Mouse (Mus musculus) lung, embryonic 16.5 days (tissue): ENCODE measurements around the gene Sorcs3. TPM values are rescaled to one million over a fixed set of nuclear protein-coding genes. Genes with fewer than 3 reads are reported as not detected.

ENCODE experiments used
- ATAC-seq: fragments of 200-750 bp; cut with Nextera tagmentation; 2 replicates; pipeline ENCODE4 v1.8.0; 2017; ENCODE audit warnings: low read depth, mild to moderate bottlenecking, moderate library complexity
- H3K27ac ChIP-seq: fragments of 300-500 bp; sonication (generic); 2 replicates; pipeline ENCODE4 v1.5.1; 2014; ENCODE audit warnings: mild to moderate bottlenecking, control low read depth, low read length
- H3K27me3 ChIP-seq: fragments of 300-500 bp; sonication (generic); 2 replicates; pipeline ENCODE4 v1.6.1; 2014; ENCODE audit warnings: low read depth, low read length, mixed read lengths; ENCODE audit not compliant: control insufficient read depth, insufficient read depth
- H3K36me3 ChIP-seq: fragments of 300-500 bp; sonication (generic); 2 replicates; pipeline ENCODE4 v1.6.1; 2014; ENCODE audit warnings: low read length; ENCODE audit not compliant: control insufficient read depth, insufficient read depth
- H3K4me1 ChIP-seq: fragments of 300-500 bp; sonication (generic); replicated peaks from 2 replicates; pipeline ENCODE4 v1.6.1; 2014; ENCODE audit warnings: low read length, mixed read lengths; ENCODE audit not compliant: control insufficient read depth, insufficient read depth
- H3K4me2 ChIP-seq: fragments of 300-500 bp; sonication (generic); 2 replicates; pipeline ENCODE4 v1.6.1; 2014; ENCODE audit warnings: low read depth, low read length, control low read depth
- H3K4me3 ChIP-seq: fragments of 300-500 bp; sonication (generic); 2 replicates; pipeline ENCODE4 v1.5.1; 2014; ENCODE audit warnings: mild to moderate bottlenecking, low read length, control low read depth
- H3K9ac ChIP-seq: fragments of 300-500 bp; sonication (generic); 2 replicates; pipeline ENCODE4 v1.6.1; 2014; ENCODE audit warnings: low read length, control low read depth
- H3K9me3 ChIP-seq: fragments of 300-500 bp; sonication (generic); 2 replicates; pipeline ENCODE4 v1.6.1; 2016; ENCODE audit warnings: low read length; ENCODE audit not compliant: control insufficient read depth
- WGBS: fragments of 180-500 bp; shearing (Covaris S2); extraction: QIAGEN DNeasy Blood & Tissue Kit; methylation state at CpG from one replicate; pipeline ENCODE4 v1.1.7; 2014; 5-methylcytosine and 5-hydroxymethylcytosine counted together
- polyA plus RNA-seq: library from polyadenylated mRNA; unstranded; fragments of >200 nt; fragmentation: Nextera tagmentation; extraction: Ambion mirVana; gene quantifications from 2 replicates; pipeline ENCODE4 v1.2.1, GENCODE M21; 2015

Gene Sorcs3
- polyA plus RNA-seq, 1 experiment from 2014 or later: 0.20 TPM

GRCm38 (mm10) chr19:48404774-48405495 lies 199.1 kb downstream of the Sorcs3 start:
- Histone ChIP-seq H3K27me3 (no peaks in the 10 kb centered on the region), H3K4me3 (no peak overlapping the region), H3K9ac (no peak overlapping the region), H3K4me1 (no peaks in the 10 kb centered on the region), H3K27ac (no peak overlapping the region), H3K36me3 (no peaks in the 10 kb centered on the region), H3K4me2 (no peak overlapping the region), H3K9me3 (no peaks in the 10 kb centered on the region)
- no peak for ATAC-seq
- WGBS: 47% methylated on average over 7 of the region's 7 CpGs

DNA sequence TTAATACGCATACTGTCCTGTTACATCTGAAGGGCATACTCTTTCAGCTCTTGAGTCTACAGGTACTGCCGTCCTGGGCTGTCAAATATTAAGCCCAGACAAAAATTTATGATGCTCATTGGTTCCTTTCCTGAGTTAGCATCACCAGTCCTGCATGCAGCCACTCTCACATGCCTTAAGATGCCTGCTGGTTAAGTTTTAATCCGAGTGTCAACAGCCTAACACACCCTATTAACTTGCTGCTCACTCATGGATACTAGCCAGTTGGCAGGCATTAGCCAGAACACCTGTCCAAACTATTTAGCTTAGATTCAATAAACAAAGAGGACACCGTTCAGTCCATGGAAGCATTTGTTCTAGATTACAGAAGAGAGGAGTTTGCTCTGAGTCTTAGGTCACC lies 202.4 kb downstream of the Sorcs3 start:
- Histone ChIP-seq H3K27ac (no peak overlapping the region), H3K36me3 (no peaks in the 10 kb centered on the region), H3K27me3 (no peaks in the 10 kb centered on the region), H3K9me3 (no peaks in the 10 kb centered on the region), H3K4me3 (no peak overlapping the region), H3K9ac (no peak overlapping the region), H3K4me1 (no peaks in the 10 kb centered on the region), H3K4me2 (no peak overlapping the region)
- WGBS: 40% methylated on average over 4 of the region's 4 CpGs
- ATAC-seq: no peak

GRCm38 (mm10) chr19:48411332-48411731 lies 205.5 kb downstream of the Sorcs3 start:
- H3K27me3 ChIP-seq: no peaks in the 10 kb centered on the region
- no peak overlapping the region for H3K4me2 ChIP-seq

DNA sequence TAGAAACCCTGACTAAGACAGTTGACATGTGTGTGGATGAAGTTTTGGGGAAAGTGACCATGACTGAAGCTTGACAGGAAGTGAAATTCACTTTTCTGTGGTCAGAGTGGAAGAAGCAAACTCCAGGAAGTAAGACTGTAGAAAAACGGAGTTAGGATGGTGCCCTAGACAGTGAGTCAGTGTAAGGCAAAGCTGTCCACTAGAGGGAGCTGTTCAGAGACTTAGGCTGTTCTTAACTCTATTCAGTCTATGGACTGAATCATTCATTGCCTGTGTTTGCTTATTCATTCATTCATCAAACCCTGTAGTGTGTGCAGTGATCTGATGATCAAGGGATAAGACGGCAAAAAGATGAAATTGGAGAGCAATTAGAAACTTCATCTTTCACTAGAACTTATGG lies 208.0 kb downstream of the Sorcs3 start:
- 58% methylated on average over 2 of the region's 2 CpGs for WGBS

More at GRCm38 (mm10) chr19:48411332-48411731, 205.5 kb downstream of the Sorcs3 start:
- ATAC-seq: no peak
- no peak overlapping the region for H3K4me3 ChIP-seq
- 42% methylated on average over 2 of the region's 2 CpGs for WGBS
- H3K27ac ChIP-seq: no peak overlapping the region
- no peaks in the 10 kb centered on the region for H3K4me1 ChIP-seq
- H3K36me3 ChIP-seq: no peaks in the 10 kb centered on the region
- no peak overlapping the region for H3K9ac ChIP-seq
- H3K9me3 ChIP-seq: no peaks in the 10 kb centered on the region

GRCm38 (mm10) chr19:48418356-48418755 lies 212.5 kb downstream of the Sorcs3 start:
- no peak overlapping the region for H3K9ac ChIP-seq

More for the DNA sequence above, 208.0 kb downstream of the Sorcs3 start:
- no peak overlapping the region for H3K4me3 ChIP-seq
- ATAC-seq: no peak
- no peak overlapping the region for H3K9ac ChIP-seq
- H3K36me3 ChIP-seq: no peaks in the 10 kb centered on the region
- H3K27me3 ChIP-seq: no peaks in the 10 kb centered on the region
- no peak overlapping the region for H3K4me2 ChIP-seq
- no peak overlapping the region for H3K27ac ChIP-seq
- no peaks in the 10 kb centered on the region for H3K4me1 ChIP-seq
- no peaks in the 10 kb centered on the region for H3K9me3 ChIP-seq

GRCm38 (mm10) chr19:48429263-48429662 lies 223.4 kb downstream of the Sorcs3 start:
- ATAC-seq: no peak
- no peaks in the 10 kb centered on the region for H3K27me3 ChIP-seq
- 76% methylated on average over 4 of the region's 4 CpGs for WGBS

More at GRCm38 (mm10) chr19:48418356-48418755, 212.5 kb downstream of the Sorcs3 start:
- WGBS: 70% methylated on average over 3 of the region's 3 CpGs
- Histone ChIP-seq H3K4me2 (no peak overlapping the region), H3K4me3 (no peak overlapping the region), H3K27me3 (no peaks in the 10 kb centered on the region), H3K27ac (no peak overlapping the region), H3K4me1 (no peaks in the 10 kb centered on the region), H3K9me3 (no peaks in the 10 kb centered on the region), H3K36me3 (no peaks in the 10 kb centered on the region)
- no peak for ATAC-seq

GRCm38 (mm10) chr19:48429755-48430154 lies 223.9 kb downstream of the Sorcs3 start:
- H3K27ac ChIP-seq: no peak overlapping the region
- no peaks in the 10 kb centered on the region for H3K27me3 ChIP-seq
- WGBS: 24% methylated on average over 2 of the region's 2 CpGs
- no peaks in the 10 kb centered on the region for H3K4me1 ChIP-seq
- no peaks in the 10 kb centered on the region for H3K36me3 ChIP-seq
- peak; percentile 72 for ATAC-seq
- no peaks in the 10 kb centered on the region for H3K9me3 ChIP-seq
- no peak overlapping the region for H3K4me3 ChIP-seq
- no peak overlapping the region for H3K9ac ChIP-seq
- H3K4me2 ChIP-seq: no peak overlapping the region

More at GRCm38 (mm10) chr19:48429263-48429662, 223.4 kb downstream of the Sorcs3 start:
- Histone ChIP-seq H3K4me1 (no peaks in the 10 kb centered on the region), H3K4me3 (no peak overlapping the region), H3K27ac (no peak overlapping the region), H3K9me3 (no peaks in the 10 kb centered on the region), H3K36me3 (no peaks in the 10 kb centered on the region), H3K9ac (no peak overlapping the region), H3K4me2 (no peak overlapping the region)

- Histone ChIP-seq H3K4me3 (no peak overlapping the region), H3K27me3 (no peaks in the 10 kb centered on the region), H3K27ac (no peak overlapping the region), H3K36me3 (no peaks in the 10 kb centered on the region), H3K4me2 (no peak overlapping the region), H3K9ac (no peak overlapping the region), H3K4me1 (no peaks in the 10 kb centered on the region), H3K9me3 (no peaks in the 10 kb centered on the region)
- 74% methylated on average over 5 of the region's 5 CpGs for WGBS
- ATAC-seq: peak; percentile 51; the same call in 1 of the 2 replicates
Observed at GRCm38 (mm10) chr19:48430328-48430727, 224.5 kb downstream of the Sorcs3 start.

- Histone ChIP-seq H3K9ac (no peak overlapping the region), H3K4me3 (no peak overlapping the region), H3K4me2 (no peak overlapping the region), H3K4me1 (no peaks in the 10 kb centered on the region), H3K9me3 (no peaks in the 10 kb centered on the region), H3K36me3 (no peaks in the 10 kb centered on the region), H3K27ac (no peak overlapping the region), H3K27me3 (no peaks in the 10 kb centered on the region)
- ATAC-seq: no peak
- WGBS: 76% methylated on average over 1 of the region's 1 CpGs
Observed at GRCm38 (mm10) chr19:48438450-48438849, 232.6 kb downstream of the Sorcs3 start.
